Mouse (Mus musculus): ENCODE results near the gene Palb2. TPM values are rescaled to one million over a fixed set of nuclear protein-coding genes. Genes with fewer than 3 reads are reported as not detected.

Gene Palb2
- 1.8 to 10.1 TPM (median 5.8 TPM) in 3 replicates for total RNA-seq (2017)

DNA sequence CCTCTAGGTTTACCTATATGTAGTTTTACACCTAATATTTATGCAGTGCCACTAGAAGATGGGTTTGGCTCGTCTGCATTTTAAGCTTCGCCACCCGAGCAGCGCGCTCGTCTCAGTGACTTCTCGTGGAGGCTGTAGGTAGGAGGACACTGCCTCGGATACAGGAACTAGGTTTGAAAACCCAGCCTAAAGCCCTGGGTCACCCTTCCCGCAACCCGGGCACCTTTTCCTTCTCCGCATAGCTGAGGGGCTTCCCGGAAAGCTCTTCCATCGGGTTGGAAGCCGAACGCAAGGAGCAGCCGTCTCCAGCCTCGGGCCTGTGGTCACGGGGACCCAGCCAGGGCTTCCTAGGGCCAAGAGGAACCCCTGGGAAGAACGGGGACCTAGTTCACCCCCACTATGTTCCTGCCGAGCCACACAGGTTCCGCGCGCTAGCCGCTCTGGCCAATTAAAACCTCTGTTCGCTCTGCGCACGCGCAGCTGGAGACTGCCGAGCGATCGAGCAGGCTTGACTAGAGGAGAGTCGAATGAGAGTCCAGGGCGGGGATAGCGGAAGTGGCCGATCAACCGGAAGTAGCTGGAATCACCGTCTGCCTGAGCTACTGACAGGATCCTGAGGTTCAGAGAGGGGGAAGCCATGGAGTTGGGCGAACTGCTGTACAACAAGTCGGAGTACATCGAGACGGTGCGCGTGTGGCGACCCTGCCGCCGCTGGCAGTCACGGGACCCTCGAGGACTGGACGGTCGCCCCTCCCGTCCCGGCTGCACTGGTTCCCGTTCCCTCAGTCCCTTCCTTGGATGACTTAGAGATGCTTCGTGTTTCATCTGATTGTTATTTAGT lies at the start of gene Palb2, which contains the start of gene Dctn5:
Gene Palb2, minus strand, starts transcription at position 489 of the 841 bp plus-strand sequence.
Gene Dctn5, plus strand, starts transcription at position 545 of the 841 bp plus-strand sequence.
- ATAC-seq (replicated peaks; ENCODE audit: insufficient number of reproducible peaks, low FRiP score, low TSS enrichment, poor library complexity, severe bottlenecking), result peak; percentile 99

DNA sequence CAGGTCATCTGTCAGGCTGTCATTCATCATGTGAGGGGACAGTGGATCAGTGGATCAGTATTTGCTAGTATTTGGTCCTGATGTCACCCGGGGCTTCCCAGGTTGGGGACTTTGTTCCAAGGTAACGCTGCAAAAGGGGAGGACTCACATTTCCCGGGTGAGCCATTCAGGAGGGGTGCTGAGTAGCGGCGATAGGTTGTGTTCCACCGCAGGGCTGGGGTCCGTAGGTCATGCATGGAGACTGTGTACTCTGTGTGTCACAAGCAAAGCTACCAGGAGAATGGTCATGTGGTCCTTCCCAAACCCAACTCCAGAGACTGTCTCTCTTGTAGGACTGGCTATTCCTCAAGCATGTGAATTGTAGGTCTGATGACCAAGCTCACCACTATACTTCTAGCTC lies 47.9 kb upstream of the Palb2 start:
- no peak for ATAC-seq (replicated peaks; ENCODE audit: insufficient number of reproducible peaks, low FRiP score, low TSS enrichment, poor library complexity, severe bottlenecking)

DNA sequence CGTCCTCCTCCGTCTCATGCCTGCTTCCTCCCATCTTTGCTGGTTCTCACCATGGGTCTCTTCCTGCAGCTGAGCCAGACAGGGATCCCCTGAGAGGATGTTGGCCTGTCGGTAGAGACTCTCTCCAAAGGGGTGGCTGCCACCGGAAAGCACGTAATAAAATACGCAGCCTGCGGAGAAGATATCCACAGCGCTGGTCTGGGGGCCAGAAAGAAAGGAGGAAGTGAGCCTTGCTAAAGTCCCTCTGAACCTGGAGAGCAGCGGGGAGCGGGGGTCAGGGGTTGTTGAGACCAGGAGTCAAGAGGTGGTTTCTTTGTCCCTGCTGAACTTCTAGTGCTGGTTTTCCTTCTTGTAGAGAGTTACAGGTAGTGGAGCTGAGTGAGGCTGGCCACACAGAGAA lies 38.8 kb upstream of the Palb2 start:
- ATAC-seq (replicated peaks; ENCODE audit: insufficient number of reproducible peaks, low FRiP score, low TSS enrichment, poor library complexity, severe bottlenecking), result no peak

DNA sequence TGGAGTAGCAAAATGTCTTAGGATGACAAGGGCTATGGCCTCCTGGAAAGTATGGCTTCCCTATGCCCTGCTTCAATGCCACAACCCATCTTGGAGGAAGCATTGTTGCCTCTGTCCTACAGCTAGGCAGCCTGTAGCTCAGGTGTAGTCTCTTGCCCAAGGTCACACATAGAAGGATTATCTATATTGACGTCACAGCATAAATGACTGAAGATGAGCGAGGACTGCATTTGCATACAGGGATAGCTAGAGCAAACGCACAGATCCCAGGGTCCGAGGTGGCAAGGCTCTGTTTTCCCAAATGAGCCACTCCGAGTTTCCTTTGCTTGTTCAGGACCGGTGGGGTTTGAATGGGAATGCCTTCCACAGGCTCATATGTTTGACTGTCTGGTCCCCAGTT lies 37.9 kb upstream of the Palb2 start:
- ATAC-seq (replicated peaks; ENCODE audit: insufficient number of reproducible peaks, low FRiP score, low TSS enrichment, poor library complexity, severe bottlenecking), result no peak

DNA sequence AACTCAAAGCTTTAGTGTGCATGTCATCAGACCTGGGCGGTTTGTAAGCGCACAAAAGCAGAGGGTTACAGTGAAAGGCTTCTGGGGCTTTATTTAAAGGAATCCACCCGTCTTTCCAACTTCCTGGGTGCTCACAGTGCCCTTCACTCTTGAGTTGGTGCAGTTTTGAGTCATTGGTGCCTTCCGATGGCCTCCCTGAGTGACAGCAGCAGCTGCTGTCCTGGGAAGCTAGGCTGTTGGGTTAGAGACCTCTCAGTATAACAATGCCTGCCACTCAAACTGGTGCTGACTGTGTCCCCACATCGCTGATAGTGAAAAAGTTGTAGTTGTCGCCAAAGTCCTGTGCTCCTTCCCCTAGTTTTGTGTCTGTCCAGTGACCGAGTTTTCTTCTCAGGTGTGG lies 34.4 kb upstream of the Palb2 start:
- no peak for ATAC-seq (replicated peaks; ENCODE audit: insufficient number of reproducible peaks, low FRiP score, low TSS enrichment, poor library complexity, severe bottlenecking)

DNA sequence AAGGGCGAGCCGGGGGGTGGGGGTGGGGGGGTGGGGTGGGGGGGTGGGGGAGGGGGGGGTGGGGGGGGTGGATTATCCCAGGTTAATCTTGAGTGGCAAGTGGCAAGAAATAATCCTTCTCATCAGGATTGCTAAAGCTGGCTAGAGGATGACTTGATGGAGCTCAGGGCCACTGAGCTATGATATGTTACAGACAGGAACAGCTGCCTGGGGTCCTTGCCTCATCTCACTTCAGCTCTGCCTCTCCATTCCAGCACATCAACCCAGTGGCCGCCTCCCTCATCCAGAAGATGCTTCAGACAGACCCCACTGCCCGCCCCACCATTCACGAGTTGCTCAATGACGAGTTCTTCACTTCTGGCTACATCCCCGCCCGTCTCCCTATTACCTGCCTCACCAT lies 31.0 kb upstream of the Palb2 start:
- no peak for ATAC-seq (replicated peaks; ENCODE audit: insufficient number of reproducible peaks, low FRiP score, low TSS enrichment, poor library complexity, severe bottlenecking)

DNA sequence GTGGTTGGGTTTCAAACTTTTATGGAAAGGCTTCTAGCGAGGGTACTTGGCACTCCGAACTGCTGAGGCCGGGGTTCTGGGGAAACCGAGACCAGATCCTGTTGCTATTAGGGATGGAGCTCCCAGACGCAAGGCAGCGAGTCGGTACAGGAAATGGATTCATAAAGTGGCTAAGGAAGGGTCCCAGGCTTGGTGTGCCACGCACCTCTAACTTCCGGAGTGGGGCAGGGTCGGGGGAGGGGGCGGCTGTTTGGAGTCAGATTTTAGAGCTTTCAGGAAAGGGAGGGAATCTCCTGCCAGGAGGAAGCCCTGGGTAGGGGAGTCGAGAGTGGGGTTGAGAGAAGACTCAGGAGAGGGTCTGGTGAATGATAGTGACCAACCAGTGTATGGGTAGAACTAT lies 27.3 kb upstream of the Palb2 start:
- ATAC-seq (replicated peaks; ENCODE audit: insufficient number of reproducible peaks, low FRiP score, low TSS enrichment, poor library complexity, severe bottlenecking), result no peak

DNA sequence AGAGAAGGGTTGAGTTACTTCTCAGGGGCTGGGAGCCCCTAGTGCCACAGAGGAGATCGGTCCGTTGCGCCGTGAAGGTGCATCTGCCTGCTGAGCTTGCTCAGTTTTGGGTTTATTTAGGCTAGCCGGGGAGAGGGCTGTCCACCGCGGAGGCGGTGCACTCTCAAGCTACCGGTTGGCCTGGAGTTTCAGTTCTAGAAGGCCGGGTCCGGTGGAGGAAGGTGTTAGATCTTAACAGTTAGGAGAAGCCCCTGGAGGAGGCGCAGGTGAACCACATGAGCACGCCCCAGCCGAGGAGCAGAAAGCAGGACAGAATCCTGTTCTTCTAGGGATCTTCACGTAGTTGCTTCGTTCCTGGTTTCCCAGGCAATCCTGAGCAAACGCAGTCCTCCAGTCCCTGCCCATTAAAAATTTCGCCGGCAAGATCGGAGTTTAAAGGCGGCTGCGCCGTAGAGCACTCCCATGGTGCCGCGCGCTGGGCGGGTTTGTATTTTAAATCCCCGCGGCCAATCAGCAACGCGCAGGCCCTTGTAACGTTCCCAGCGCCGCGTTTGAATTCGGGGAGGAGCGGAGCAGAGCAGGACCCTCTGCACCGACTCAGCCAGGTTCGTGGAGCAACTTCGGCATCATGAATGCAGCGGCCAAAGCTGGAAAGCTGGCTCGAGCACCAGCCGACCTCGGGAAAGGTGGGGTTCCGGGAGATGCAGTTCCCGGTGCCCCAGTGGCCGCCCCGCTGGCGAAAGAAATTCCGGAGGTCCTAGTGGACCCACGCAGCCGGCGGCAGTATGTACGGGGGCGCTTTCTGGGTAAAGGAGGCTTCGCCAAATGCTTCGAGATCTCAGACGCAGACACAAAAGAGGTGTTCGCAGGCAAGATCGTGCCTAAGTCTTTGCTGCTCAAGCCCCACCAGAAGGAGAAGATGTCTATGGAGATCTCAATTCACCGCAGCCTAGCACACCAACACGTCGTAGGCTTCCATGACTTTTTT lies 26.4 kb upstream of the Palb2 start, which contains the start of gene Plk1:
Gene Plk1, plus strand, starts transcription at position 525 of the 988 bp plus-strand sequence.
- ATAC-seq (replicated peaks; ENCODE audit: insufficient number of reproducible peaks, low FRiP score, low TSS enrichment, poor library complexity, severe bottlenecking), result peak; percentile 63

DNA sequence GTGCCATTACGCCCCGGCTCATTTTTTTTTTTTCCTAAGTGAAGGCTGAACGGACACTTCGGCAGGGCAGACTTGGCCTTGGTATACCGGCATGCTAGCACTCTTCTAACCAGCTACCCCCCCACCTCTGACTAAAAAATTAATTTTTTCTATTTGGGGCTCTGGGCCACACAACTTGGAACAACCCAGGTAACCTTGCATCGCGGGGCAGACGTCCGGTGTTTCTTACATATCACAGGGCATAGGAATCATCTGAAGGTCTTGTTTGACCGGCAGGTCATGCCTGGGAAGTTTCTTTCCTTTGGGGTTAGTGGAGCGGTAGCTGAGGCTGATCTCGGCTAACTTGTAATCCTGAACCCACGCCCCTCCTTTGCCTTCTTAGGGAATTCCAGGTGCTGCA lies 25.7 kb upstream of the Palb2 start:
- no peak for ATAC-seq (replicated peaks; ENCODE audit: insufficient number of reproducible peaks, low FRiP score, low TSS enrichment, poor library complexity, severe bottlenecking)

DNA sequence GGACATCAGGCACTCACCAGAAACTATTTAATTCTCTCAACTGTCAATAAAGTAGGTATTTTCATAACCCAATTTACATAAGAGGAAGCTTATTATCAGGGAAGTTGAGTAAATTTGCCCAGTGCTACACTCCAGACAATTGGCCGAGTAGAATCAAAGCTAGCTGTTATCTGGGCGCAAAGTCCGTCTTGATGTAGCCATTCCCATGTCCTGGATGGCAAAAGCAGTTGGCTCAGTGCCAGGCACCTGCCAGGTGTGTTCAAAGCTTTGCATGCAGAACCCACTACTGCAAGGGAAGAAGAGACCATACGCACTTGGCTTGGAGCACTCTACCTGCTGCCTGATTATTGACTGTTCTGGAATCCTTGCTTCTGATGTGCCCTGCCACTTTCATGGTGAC lies 19.7 kb upstream of the Palb2 start:
- ATAC-seq (replicated peaks; ENCODE audit: insufficient number of reproducible peaks, low FRiP score, low TSS enrichment, poor library complexity, severe bottlenecking), result no peak

DNA sequence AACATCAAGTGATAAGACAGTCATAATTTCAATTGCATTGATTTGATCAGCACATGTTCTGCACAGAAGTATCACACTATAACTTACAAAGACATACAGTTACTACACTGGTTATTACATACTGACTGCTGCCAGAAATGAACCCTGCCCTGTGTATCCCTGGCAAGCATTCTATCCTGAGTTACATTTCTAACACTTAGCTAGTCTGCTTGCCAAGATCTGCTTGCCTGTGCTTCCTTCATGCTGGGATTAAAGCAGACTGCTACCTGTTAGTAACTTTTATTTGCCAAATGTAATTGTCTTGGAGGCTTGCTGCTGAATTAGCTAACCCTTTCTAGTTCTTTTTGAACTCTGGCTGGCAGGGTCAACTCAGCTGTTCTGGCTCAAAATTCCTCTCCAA lies 8.2 kb upstream of the Palb2 start:
- no peak for ATAC-seq (replicated peaks; ENCODE audit: insufficient number of reproducible peaks, low FRiP score, low TSS enrichment, poor library complexity, severe bottlenecking)

DNA sequence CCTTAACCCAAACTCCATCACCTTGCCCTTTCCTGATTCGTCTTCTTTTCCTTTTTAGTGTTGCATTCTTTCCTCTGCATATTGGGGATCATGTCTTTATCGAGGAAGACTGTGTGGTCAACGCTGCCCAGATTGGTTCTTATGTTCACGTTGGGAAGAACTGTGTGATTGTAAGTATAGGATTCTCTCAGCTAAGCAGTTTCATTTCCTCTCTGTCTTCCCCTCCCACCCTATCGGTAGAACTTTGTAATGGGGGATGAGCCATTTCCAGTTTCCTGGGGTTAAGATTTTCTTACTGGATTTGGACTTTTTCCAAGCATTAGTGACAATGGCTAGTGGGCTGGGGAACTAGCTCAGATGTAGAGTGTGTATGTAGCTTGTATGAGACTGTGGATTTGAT lies 5.4 kb upstream of the Palb2 start:
- no peak for ATAC-seq (replicated peaks; ENCODE audit: insufficient number of reproducible peaks, low FRiP score, low TSS enrichment, poor library complexity, severe bottlenecking)

DNA sequence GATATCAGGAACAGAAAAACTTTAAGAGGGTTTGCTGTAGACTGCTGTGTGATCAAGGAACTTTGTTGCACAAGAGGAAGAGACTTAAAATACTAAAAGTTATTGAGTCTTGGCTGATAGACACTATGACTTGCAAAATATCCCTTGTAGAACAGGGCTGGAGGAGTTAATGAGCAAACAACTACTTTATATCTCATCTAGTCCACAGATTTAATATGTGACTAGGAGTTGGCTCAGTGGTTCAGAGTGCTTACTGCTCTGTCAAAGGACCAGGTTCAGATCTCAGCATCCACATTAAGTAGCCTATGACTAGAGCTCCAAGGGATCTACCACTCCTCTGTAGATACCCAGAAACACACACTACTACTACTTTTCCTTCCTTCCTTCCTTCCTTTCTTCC lies 4.3 kb upstream of the Palb2 start:
- no peak for ATAC-seq (replicated peaks; ENCODE audit: insufficient number of reproducible peaks, low FRiP score, low TSS enrichment, poor library complexity, severe bottlenecking)

DNA sequence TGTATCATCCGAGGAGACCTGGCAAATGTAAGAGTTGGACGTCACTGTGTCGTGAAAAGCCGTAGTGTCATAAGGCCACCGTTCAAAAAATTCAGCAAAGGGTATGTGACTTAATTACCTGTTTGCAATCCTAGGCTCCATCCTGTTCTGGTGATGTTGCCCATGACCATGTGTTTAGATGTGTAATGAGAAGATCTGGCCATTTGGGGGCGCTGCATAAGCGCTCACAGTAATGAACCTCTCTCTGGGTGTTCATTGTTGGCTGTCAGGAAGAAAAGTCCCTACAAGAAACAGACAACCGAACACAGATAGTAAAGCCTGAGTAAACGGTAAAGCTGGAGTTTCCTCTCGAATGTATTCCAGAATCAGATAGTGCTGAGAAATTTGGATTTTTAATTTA lies 2.3 kb upstream of the Palb2 start:
- no peak for ATAC-seq (replicated peaks; ENCODE audit: insufficient number of reproducible peaks, low FRiP score, low TSS enrichment, poor library complexity, severe bottlenecking)

DNA sequence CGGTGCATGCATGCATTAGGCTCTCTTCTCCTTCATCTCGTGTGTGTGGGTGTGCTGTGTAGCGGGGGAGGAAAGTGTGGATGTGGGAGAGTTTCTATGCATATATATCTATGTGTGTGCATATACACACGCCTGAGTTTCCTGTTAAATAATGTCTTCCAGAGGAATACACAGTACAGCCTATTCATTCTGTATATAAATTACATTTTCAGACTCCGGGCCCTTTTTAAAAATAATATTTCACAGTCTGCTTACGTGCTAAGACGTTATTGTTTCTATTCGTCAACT lies 497 bp upstream of the Palb2 start:
- no peak for ATAC-seq (replicated peaks; ENCODE audit: insufficient number of reproducible peaks, low FRiP score, low TSS enrichment, poor library complexity, severe bottlenecking)

DNA sequence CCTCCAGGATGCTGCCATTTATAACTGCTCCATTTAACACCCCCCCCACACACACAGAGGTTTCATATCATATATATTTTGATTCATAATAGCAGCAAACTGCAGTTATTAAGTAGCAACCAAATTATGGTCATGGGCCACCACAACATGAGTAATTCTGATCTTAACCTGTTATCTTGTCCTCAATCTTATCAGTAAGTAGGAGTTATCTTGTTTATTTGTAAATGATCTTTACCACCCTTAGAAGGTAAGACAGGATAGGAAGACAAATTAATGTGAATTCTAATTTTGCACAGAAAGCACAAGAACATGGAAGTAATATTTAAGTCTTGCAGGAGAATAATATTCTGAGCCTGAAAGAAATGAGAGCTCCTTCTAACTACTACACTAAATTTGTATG lies 951 bp downstream of the Palb2 start:
- ATAC-seq (replicated peaks; ENCODE audit: insufficient number of reproducible peaks, low FRiP score, low TSS enrichment, poor library complexity, severe bottlenecking), result no peak

DNA sequence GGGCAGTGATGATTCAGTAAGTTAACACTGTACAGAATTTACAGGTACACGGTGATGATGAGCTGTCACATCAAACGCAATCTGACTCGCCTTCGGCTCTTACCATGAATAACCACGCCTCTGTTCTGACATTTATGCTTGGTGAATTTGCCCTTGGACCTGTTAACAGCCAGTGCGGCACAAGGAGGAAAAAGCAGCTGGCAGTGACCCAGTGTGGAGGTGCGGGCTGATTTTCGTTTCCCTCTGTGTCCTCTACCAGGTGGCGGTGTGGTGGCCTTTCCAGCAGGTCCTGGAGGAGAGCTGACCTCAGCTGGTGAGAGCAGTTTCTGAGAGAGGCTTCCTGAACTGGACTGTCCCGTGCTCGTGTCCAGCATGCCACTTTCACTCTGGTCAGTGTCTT lies 5.8 kb downstream of the Palb2 start:
- ATAC-seq (replicated peaks; ENCODE audit: insufficient number of reproducible peaks, low FRiP score, low TSS enrichment, poor library complexity, severe bottlenecking), result no peak

DNA sequence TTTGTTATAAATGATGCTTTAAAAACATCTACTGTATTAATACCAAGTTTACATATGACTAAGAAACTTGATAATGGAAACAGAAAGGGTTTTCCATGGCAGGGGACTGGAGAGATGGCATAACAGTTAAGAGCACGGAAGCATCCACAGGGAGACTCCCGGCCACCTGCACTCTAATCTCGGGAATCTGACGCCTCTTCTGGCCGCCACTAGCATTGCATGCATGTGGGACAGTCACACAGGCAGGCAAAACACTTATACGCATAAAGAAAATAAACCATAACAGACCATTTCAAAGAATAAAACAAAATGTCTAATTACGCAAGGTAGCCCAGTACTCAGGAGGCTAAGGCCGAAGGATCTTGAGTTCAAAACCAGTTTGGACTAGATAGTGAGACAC lies 7.1 kb downstream of the Palb2 start:
- no peak for ATAC-seq (replicated peaks; ENCODE audit: insufficient number of reproducible peaks, low FRiP score, low TSS enrichment, poor library complexity, severe bottlenecking)

DNA sequence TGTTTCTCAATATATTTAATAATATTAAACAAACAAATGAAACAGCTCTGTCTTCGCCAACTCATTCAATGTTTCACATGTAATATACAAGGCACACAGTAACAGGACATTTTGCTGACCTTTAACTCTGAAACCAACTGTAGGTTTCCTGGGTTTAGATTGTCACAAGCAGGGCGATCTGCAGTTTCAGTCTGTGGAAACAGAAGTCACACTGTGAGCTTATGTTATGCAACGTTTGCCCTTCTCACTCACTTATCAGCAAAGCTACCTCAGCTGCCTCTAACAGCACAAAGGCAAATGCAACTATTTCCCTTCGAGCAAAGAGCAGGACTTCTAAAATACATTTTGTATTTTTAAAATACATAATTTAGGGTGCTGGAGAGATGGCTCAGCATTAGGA lies 9.3 kb downstream of the Palb2 start:
- ATAC-seq (replicated peaks; ENCODE audit: insufficient number of reproducible peaks, low FRiP score, low TSS enrichment, poor library complexity, severe bottlenecking), result no peak

DNA sequence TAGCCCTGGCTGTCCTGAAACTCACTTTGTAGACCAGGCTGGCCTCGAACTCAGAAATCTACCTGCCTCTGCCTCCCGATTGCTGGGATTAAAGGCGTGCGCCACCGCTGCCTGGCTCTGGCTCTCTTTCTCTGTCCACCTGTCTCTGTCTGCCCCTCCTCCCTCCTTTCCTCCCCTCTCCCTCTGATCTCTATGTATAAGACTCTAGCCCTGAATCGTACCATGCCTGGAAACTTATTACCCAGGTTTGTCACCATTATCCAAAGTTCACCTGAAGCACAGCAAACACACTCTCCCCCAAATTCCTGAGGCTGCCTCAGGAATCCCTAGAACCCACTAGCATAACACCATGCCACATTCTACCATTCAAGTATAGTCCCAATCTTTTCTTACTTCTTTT lies 24.6 kb downstream of the Palb2 start:
- ATAC-seq (replicated peaks; ENCODE audit: insufficient number of reproducible peaks, low FRiP score, low TSS enrichment, poor library complexity, severe bottlenecking), result no peak
